7 mouse cellular contexts compared by ENCODE assay signal in the genomic region with DNA sequence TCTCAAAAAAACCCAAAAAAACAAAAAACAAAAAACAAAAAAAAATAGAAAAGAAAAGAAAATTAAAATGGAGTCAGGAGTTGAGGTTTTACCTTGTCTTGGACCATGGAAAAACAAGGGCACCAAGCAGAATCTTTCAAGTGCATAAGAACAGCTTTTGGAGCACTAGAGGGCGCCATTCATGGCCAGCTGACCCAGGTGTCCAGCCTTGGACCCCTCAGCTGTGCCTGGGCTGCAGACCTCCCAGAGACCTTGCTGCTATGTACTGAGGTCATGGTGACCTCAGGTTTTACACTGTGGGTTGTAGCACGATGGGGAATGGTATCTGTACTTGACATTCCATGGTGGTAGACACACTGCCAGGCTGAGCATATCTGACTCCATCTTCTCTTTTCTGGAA. TPM values are rescaled to one million over a fixed set of nuclear protein-coding genes. Genes with fewer than 3 reads are reported as not detected.
DNase-seq lines count a peak whose midpoint lies in the region; TF ChIP-seq lines count a peak whose summit lies in the region.

No protein-coding gene starts in this region.

- no peak for TF ChIP-seq POLR2A in ES-Bruce4 (IDR thresholded peaks at IDR 0.05; ENCODE audit: insufficient read depth, low read length)
- no peak for TF ChIP-seq POLR2A in bone marrow macrophage, adult 2 months (IDR thresholded peaks at IDR 0.05; ENCODE audit: borderline replicate concordance, low read depth, low read length)
- TF ChIP-seq POLR2A in olfactory bulb, adult 2 months (IDR thresholded peaks at IDR 0.05; ENCODE audit: insufficient read depth, low read depth, low read length), result no peak

- H3K36me3 ChIP-seq in ES-Bruce4 (ENCODE audit: control insufficient read depth, insufficient read depth, low read length, poor library complexity, severe bottlenecking), result peaks cover 13% of the 10 kb centered on the region; the same call in 1 of the 2 replicates

- peak; percentile 74 for TF ChIP-seq CTCF in ES-Bruce4 (IDR thresholded peaks at IDR 0.05; ENCODE audit: low read depth, low read length)
- peak; percentile 61 for TF ChIP-seq CTCF in bone marrow macrophage, adult 2 months (IDR thresholded peaks at IDR 0.05; ENCODE audit: low read depth, low read length)
- TF ChIP-seq CTCF in olfactory bulb, adult 2 months (IDR thresholded peaks at IDR 0.05; ENCODE audit: insufficient read depth, low read depth, low read length), result peak; percentile 54; the same call in 1 of the 2 replicates

- H3K27ac ChIP-seq in ES-Bruce4 (ENCODE audit: insufficient read depth, low read length), result no peak overlapping the region
- H3K27ac ChIP-seq in bone marrow macrophage, adult 2 months (ENCODE audit: insufficient read depth, low read depth, low read length), result no peak overlapping the region
- no peak overlapping the region for H3K27ac ChIP-seq in olfactory bulb, adult 2 months (ENCODE audit: insufficient read depth, low read depth, low read length)

- WGBS in olfactory bulb, adult 2 months, result 55% methylated on average over 2 of the region's 2 CpGs

- no peak overlapping the region for H3K9ac ChIP-seq in ES-Bruce4 (ENCODE audit: low read depth, poor library complexity, severe bottlenecking)

- H3K4me3 ChIP-seq in ES-Bruce4 (ENCODE audit: low read depth, low read length), result no peak overlapping the region
- H3K4me3 ChIP-seq in bone marrow macrophage, adult 2 months (ENCODE audit: insufficient read depth, low read length), result no peak overlapping the region
- no peak overlapping the region for H3K4me3 ChIP-seq in olfactory bulb, adult 2 months (ENCODE audit: insufficient read depth, low read depth, low read length)

- H3K9me3 ChIP-seq in ES-Bruce4 (replicated peaks; ENCODE audit: control insufficient read depth, insufficient read depth, low read length, poor library complexity, severe bottlenecking), result no peaks in the 10 kb centered on the region

- no peaks in the 10 kb centered on the region for H3K4me1 ChIP-seq in ES-Bruce4 (ENCODE audit: control insufficient read depth, insufficient read depth, low read length)
- no peaks in the 10 kb centered on the region for H3K4me1 ChIP-seq in bone marrow macrophage, adult 2 months (ENCODE audit: control insufficient read depth, insufficient read depth, low read length)
- H3K4me1 ChIP-seq in olfactory bulb, adult 2 months (ENCODE audit: control insufficient read depth, insufficient read depth, low read length), result no peaks in the 10 kb centered on the region

- TF ChIP-seq EP300 in ES-Bruce4 (IDR thresholded peaks at IDR 0.05; ENCODE audit: insufficient read depth, low read depth, low read length), result no peak

- DNase-seq in kidney, adult 9 months, result peak; percentile 39
- DNase-seq in kidney, adult 11 months, result no peak
- DNase-seq in induced T-regulatory cell, adult 2 months (ENCODE audit: low read depth), result peak; percentile 35
- no peak for DNase-seq in layer of hippocampus, adult 11-12 months (ENCODE audit: low spot score)

- H3K27me3 ChIP-seq in ES-Bruce4 (ENCODE audit: control insufficient read depth, insufficient read depth, low read length, poor library complexity, severe bottlenecking), result no peaks in the 10 kb centered on the region

RNA-seq across cellular contexts. Expression of gene Ldlr, which starts 31.4 kb away (rescaled TPM):
- 79.3 and 80.6 TPM in 2 replicates for polyA plus RNA-seq in ES-Bruce4 (2011; ENCODE audit: insufficient read depth, insufficient read length, low read depth, missing spikeins)
- 30.4 and 36.5 TPM in 2 replicates for polyA plus RNA-seq in bone marrow macrophage, adult 2 months (2012; ENCODE audit: insufficient read depth, insufficient read length, missing spikeins)
- not detected in 2 replicates for polyA plus RNA-seq in olfactory bulb, adult 2 months (2012; ENCODE audit: insufficient read depth, insufficient read length, low replicate concordance, missing spikeins)

Comparison
In these comparisons a context has a peak if more than half of its experiments do, and no peak if none do; other contexts are left out.
1. DNase-seq: peak in kidney, adult 9 months (single experiment) and induced T-regulatory cell, adult 2 months (single experiment); none in kidney, adult 11 months (single experiment) and layer of hippocampus, adult 11-12 months (single experiment).
2. RNA of gene Ldlr, which starts 31.4 kb away (polyA plus RNA-seq): 79.3 to 80.6 TPM in ES-Bruce4 and 30.4 to 36.5 TPM in bone marrow macrophage, adult 2 months; not detected in olfactory bulb, adult 2 months; every median in the first group is over 10 times any median in the second.
3. Peak in every context shown above with its lines, with median percentiles within 50 percentile points of each other: CTCF ChIP-seq.